Mouse (Mus musculus) liver, adult 2 months (tissue): Measurements from ENCODE around the gene Tcl1b5. TPM values are rescaled to one million over a fixed set of nuclear protein-coding genes. Genes with fewer than 3 reads are reported as not detected.
"Not testable (repeated sequence)": the region's sequence is repeated elsewhere in the genome, so short reads cannot be mapped to it uniquely, and the experiment has no call there.

ENCODE experiments used
- DNase-seq: peaks from one replicate; pipeline ENCODE4 v3.0.0-alpha.2; 2011; ENCODE audit warnings: low read depth, low spot score; ENCODE audit errors: extremely low read depth
- H3K27ac ChIP-seq: fragments of 200-500 bp; replicated peaks from 2 replicates; pipeline ENCODE4 v1.5.1; 2012; ENCODE audit warnings: low read depth, mild to moderate bottlenecking, control low read depth, inconsistent platforms, low read length; ENCODE audit not compliant: insufficient read depth
- H3K27me3 ChIP-seq: fragments of 200-500 bp; 2 replicates; pipeline ENCODE4 v1.6.1; 2012; ENCODE audit warnings: mild to moderate bottlenecking, moderate library complexity, low read length, inconsistent platforms; ENCODE audit not compliant: control insufficient read depth, insufficient read depth
- H3K36me3 ChIP-seq: fragments of 200-500 bp; 2 replicates; pipeline ENCODE4 v1.6.1; 2012; ENCODE audit warnings: low read length, inconsistent platforms; ENCODE audit not compliant: control insufficient read depth, insufficient read depth
- H3K4me1 ChIP-seq: fragments of 200-500 bp; 2 replicates; pipeline ENCODE4 v1.6.1; 2011; ENCODE audit warnings: low read length; ENCODE audit not compliant: control insufficient read depth, insufficient read depth
- H3K4me3 ChIP-seq: fragments of 200-500 bp; 2 replicates; pipeline ENCODE4 v1.5.1; 2011; ENCODE audit warnings: low read depth, mild to moderate bottlenecking, control low read depth, low read length, moderate library complexity; ENCODE audit not compliant: insufficient read depth
- H3K79me2 ChIP-seq: fragments of 200-500 bp; 2 replicates; pipeline ENCODE4 v1.6.1; 2012; ENCODE audit warnings: inconsistent platforms, mild to moderate bottlenecking, low read length, moderate library complexity; ENCODE audit not compliant: control insufficient read depth, insufficient read depth
- H3K9ac ChIP-seq: fragments of 200-500 bp; 2 replicates; pipeline ENCODE4 v1.6.1; 2012; ENCODE audit warnings: low read depth, mild to moderate bottlenecking, control low read depth, inconsistent platforms, low read length
- CTCF ChIP-seq: fragments of 200-500 bp; IDR thresholded peaks from 2 replicates; pipeline ENCODE4 v1.5.1; 2011; ENCODE audit warnings: low read depth, low read length, control low read depth
- POLR2A ChIP-seq: fragments of 200-500 bp; IDR thresholded peaks from 2 replicates; pipeline ENCODE4 v1.6.1; 2011; ENCODE audit warnings: low read length, control low read depth; ENCODE audit not compliant: insufficient read depth; ENCODE audit errors: extremely low read depth
- WGBS: fragments of 180-500 bp; shearing (Covaris S2); methylation state at CpG from one replicate; pipeline ENCODE4 v1.1.7; 2018; 5-methylcytosine and 5-hydroxymethylcytosine counted together
- polyA plus RNA-seq: library from polyadenylated mRNA; depleted of rRNA; stranded (reverse); fragments of >200 nt; gene quantifications from 2 replicates; pipeline ENCODE4 v1.2.3, GENCODE M21; 2012; rRNA removed
- total RNA-seq: library from RNA; depleted of rRNA; stranded (reverse); fragments of >200 nt; gene quantifications from 2 replicates; pipeline ENCODE4 v1.2.3, GENCODE M21; 2014; rRNA removed

Tcl1b5 gene
- not detected in 2 replicates for total RNA-seq
- polyA plus RNA-seq, result not detected in 2 replicates

DNA sequence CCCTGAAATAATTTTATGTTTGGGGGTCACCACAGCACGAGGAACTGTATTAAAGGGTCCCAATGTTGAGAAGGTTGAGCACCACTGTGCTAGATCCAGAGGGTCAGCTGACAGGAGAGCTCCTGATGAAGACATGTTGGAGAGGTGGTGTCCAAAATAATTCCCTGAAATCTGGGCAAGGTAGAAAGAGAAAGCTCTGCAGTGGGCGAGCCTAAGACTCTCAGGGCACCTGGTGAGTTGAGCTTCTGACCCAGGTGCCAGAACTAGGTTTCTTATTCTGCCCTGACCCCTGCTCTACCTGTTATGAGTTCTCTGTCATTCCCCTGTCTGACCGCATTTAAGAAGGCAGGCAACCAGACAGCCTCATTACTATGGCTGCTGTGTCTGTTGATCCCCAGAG lies at the start of gene Tcl1b5:
TSS of gene Tcl1b5 (plus strand) at position 301 of the 400 bp plus-strand sequence.
- not testable (repeated sequence) for DNase-seq, H3K9ac ChIP-seq, H3K27ac ChIP-seq, H3K36me3 ChIP-seq, H3K4me1 ChIP-seq, H3K4me3 ChIP-seq, H3K27me3 ChIP-seq, H3K79me2 ChIP-seq
- 62% methylated on average over 3 of the region's 3 CpGs for WGBS

DNA sequence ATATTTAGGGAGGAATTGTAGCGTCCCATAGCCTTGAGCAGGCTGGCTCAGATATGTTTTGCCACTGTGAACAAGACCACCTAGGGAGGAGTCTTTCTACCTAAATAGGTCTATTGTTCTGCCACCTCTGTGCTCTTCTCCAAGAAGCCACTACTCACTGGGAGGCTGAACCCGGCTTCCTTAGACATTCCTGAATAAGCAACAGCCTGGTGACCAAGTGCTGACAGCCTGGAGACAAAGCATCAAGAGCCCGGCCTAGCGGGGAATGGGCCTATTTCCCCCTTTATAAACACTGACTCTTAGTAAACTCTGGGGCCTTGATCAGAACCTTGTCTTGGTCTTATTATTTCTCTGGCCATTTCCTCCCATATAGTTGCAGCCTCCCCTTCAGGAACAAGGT lies 49.6 kb upstream of the Tcl1b5 start:
- no peak overlapping the region for H3K4me3 ChIP-seq
- H3K27me3 ChIP-seq, result no peaks in the 10 kb centered on the region
- H3K27ac ChIP-seq, result no peak overlapping the region
- 85% methylated on average over 4 of the region's 4 CpGs for WGBS
- DNase-seq, result no peak
- no peak for TF ChIP-seq CTCF
- TF ChIP-seq POLR2A, result no peak
- no peak overlapping the region for H3K9ac ChIP-seq
- H3K36me3 ChIP-seq, result no peaks in the 10 kb centered on the region
- no peaks in the 10 kb centered on the region for H3K79me2 ChIP-seq
- no peaks in the 10 kb centered on the region for H3K4me1 ChIP-seq

DNA sequence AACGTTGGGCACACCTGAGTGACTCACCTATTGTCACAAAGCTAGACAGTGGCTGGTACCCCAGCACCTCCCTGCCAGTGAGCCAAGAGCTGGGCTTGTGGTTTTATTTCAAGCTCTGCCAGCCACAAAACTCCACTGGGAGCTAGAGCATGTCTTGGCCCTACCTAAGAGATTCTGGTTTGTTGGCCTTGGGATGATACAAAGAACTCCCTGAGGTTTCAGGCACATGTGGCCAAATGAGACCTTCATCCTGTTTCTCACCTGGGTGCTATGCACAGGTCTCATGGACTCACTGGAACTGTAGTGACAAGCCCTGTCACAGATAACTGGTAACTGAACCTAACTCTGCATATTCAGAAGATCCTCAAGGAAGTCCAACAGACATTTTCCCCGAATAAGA lies 48.5 kb upstream of the Tcl1b5 start:
- Histone ChIP-seq H3K79me2 (no peaks in the 10 kb centered on the region), H3K9ac (no peak overlapping the region), H3K27me3 (no peaks in the 10 kb centered on the region), H3K36me3 (no peaks in the 10 kb centered on the region), H3K4me1 (no peaks in the 10 kb centered on the region), H3K4me3 (no peak overlapping the region), H3K27ac (no peak overlapping the region)
- WGBS, result 80% methylated on average over 2 of the region's 2 CpGs
- DNase-seq, result no peak
- TF ChIP-seq POLR2A (no peak), CTCF (no peak)

DNA sequence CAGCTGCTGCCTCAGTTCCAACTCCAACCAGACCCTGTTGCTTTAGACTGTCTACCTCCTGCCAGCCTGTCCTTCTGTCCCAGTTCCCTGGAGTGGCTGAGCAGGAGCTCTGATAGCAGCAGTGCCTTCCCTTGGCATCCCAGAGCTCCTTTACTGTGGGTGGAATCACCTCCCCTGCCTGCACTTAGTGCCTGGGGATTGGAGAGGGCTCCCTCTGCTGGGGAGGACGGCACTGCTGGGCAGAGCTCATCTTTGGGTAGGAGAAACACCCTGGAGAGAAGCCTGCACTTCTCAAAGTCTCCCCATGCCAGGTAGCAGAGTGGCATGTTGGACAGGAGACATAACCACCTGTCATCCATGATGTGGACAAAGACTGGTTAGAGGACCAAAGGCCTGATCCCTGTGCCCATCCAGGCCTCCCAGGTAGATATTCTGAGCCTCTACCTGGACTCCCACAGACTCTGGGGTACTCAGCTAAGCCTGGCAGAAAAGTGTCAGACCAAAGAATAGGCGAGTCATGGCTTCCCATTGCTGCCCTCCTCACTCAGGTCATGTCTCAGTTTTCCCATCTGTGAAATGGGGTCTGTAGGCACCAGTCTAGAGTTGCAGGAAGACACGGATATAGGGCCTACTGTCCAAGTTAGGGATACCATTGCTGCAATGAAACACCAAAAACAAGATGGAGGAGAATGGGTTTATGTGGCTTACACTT lies 46.5 kb upstream of the Tcl1b5 start:
- H3K4me3 ChIP-seq, H3K27ac ChIP-seq, H3K79me2 ChIP-seq, H3K4me1 ChIP-seq, H3K27me3 ChIP-seq, H3K36me3 ChIP-seq, DNase-seq, H3K9ac ChIP-seq: not testable (repeated sequence)
- 61% methylated on average over 3 of the region's 3 CpGs for WGBS

DNA sequence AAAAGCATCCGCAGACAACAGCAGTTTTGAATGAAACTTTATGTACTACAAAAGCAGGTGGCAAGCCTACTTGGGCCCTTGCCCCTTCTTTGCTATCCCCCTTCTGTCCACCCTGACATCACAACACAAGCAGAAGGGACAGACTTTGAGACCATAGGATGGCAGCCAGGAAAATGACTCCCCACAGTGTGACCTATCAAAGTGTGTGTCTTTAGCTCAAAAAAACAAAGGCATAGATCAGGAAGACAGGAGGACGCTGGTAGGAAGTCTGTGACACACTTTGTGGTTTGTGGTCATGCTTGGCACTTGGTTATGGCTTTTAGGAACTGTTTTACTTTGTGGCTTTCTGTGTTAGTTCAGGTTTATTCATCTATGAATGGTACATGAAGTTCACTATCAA lies 42.0 kb upstream of the Tcl1b5 start:
- 52% methylated on average over 2 of the region's 2 CpGs for WGBS
- not testable (repeated sequence) for H3K4me1 ChIP-seq, H3K27ac ChIP-seq, H3K27me3 ChIP-seq, H3K36me3 ChIP-seq, H3K4me3 ChIP-seq, H3K9ac ChIP-seq, H3K79me2 ChIP-seq, DNase-seq

DNA sequence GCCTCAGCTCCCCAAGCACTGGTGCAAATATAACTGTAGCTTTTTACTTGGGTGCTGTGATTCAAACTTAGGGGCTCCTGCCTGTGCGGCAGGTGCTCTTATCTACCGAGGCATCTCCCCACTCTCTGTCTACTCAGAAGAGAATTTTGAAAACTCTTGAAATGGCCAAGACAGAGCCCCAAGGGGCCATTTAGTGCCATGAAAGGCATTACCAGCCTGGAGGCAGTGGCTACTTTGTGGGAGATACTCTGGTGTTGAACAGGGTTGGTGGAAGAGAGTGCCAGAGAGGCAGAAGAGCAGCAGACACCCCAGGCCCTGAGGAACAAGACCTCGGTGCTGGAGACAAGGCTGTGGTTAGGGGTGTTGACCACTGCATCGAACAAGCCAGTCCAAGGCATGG lies 41.3 kb upstream of the Tcl1b5 start:
- not testable (repeated sequence) for H3K4me3 ChIP-seq, H3K27me3 ChIP-seq, DNase-seq, H3K79me2 ChIP-seq, H3K9ac ChIP-seq, H3K27ac ChIP-seq, H3K4me1 ChIP-seq, H3K36me3 ChIP-seq
- WGBS, result 85% methylated on average over 4 of the region's 4 CpGs

DNA sequence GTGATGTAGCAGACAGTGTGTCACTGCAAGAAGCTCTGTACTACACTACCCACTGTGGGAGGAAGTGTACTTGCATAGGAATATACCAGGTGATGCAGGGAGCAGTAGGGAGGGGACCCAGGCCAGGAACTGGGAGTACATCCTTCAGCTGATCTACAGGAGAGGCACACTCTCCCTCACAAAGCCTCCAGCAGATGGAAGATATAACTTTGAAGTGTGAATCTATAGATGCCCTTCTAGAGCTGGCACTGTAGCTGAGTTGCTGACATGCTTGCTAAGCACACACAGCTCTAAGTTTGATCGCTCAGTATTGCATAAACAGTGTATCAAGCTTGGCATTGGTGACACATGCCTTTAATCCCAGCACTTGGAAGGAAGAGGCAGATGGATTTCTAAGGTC lies 38.4 kb upstream of the Tcl1b5 start:
- DNase-seq, H3K4me1 ChIP-seq, H3K27ac ChIP-seq, H3K36me3 ChIP-seq, H3K79me2 ChIP-seq, H3K4me3 ChIP-seq, H3K27me3 ChIP-seq, H3K9ac ChIP-seq: not testable (repeated sequence)
- WGBS, result 25% methylated on average over 1 of the region's 1 CpGs
